Mouse (Mus musculus) liver, embryonic 13.5 days (tissue): Measurements from ENCODE around the gene Cftr. TPM values are rescaled to one million over a fixed set of nuclear protein-coding genes. Genes with fewer than 3 reads are reported as not detected.

Source experiments
- ATAC-seq: fragments of 200-750 bp; cut with Nextera tagmentation; 2 replicates; pipeline ENCODE4 v1.8.0; 2017; ENCODE audit warnings: low read depth, mild to moderate bottlenecking, moderate number of reproducible peaks, moderate library complexity
- DNase-seq: peaks from one replicate; pipeline ENCODE4 v3.0.0; 2022
- H3K27ac ChIP-seq: fragments of 300-500 bp; sonication (generic); 2 replicates; pipeline ENCODE4 v1.5.1; 2015; ENCODE audit warnings: moderate library complexity, mild to moderate bottlenecking, inconsistent platforms
- H3K27me3 ChIP-seq: fragments of 300-500 bp; sonication (generic); 2 replicates; pipeline ENCODE4 v1.6.1; 2015; ENCODE audit warnings: mild to moderate bottlenecking, inconsistent platforms
- H3K36me3 ChIP-seq: fragments of 300-500 bp; sonication (generic); 2 replicates; pipeline ENCODE4 v1.6.1; 2015; ENCODE audit warnings: mild to moderate bottlenecking, inconsistent platforms
- H3K4me1 ChIP-seq: fragments of 300-500 bp; sonication (generic); replicated peaks from 2 replicates; pipeline ENCODE4 v1.6.1; 2015; ENCODE audit warnings: inconsistent platforms
- H3K4me2 ChIP-seq: fragments of 300-500 bp; sonication (generic); 2 replicates; pipeline ENCODE4 v1.6.1; 2015; ENCODE audit warnings: inconsistent platforms, mild to moderate bottlenecking, moderate library complexity
- H3K4me3 ChIP-seq: fragments of 300-500 bp; sonication (generic); replicated peaks from 2 replicates; pipeline ENCODE4 v1.5.1; 2015; ENCODE audit warnings: mild to moderate bottlenecking, inconsistent platforms
- H3K9ac ChIP-seq: fragments of 300-500 bp; sonication (generic); 2 replicates; pipeline ENCODE4 v1.6.1; 2015; ENCODE audit warnings: mild to moderate bottlenecking, inconsistent platforms
- H3K9me3 ChIP-seq: fragments of 300-500 bp; sonication (generic); replicated peaks from 2 replicates; pipeline ENCODE4 v1.6.1; 2016; ENCODE audit warnings: inconsistent platforms
- WGBS: fragments of 180-500 bp; shearing (Covaris S2); methylation state at CpG from one replicate; pipeline ENCODE4 v1.1.7; 2015; ENCODE audit not compliant: insufficient replicate concordance; 5-methylcytosine and 5-hydroxymethylcytosine counted together
- polyA plus RNA-seq: library from polyadenylated mRNA; unstranded; fragments of >200 nt; fragmentation: Nextera tagmentation; extraction: Ambion mirVana; gene quantifications from 2 replicates; pipeline ENCODE4 v1.2.1, GENCODE M21; 2015

Cftr gene
- 0.03 and 0.08 TPM in 2 replicates for polyA plus RNA-seq

- no peak for DNase-seq
- Histone ChIP-seq H3K4me1 (no peaks in the 10 kb centered on the region), H3K9ac (no peak within 1 kb of the TSS)
Measured at GRCm38 (mm10) chr6:18170311-18170922, at the start of gene Cftr. Gene Cftr (plus strand): TSS chr6:18170687.

GRCm38 (mm10) chr6:18127206-18127983 lies 43.1 kb upstream of the Cftr start:
- H3K9me3 ChIP-seq: no peaks in the 10 kb centered on the region
- no peak overlapping the region for H3K9ac ChIP-seq
- H3K4me1 ChIP-seq: no peaks in the 10 kb centered on the region
- no peak overlapping the region for H3K4me2 ChIP-seq
- H3K27me3 ChIP-seq: no peaks in the 10 kb centered on the region
- H3K36me3 ChIP-seq: no peaks in the 10 kb centered on the region
- DNase-seq (no peak), ATAC-seq (no peak)
- H3K4me3 ChIP-seq: no peak overlapping the region
- H3K27ac ChIP-seq: no peak overlapping the region
- WGBS: 53% methylated on average over 2 of the region's 2 CpGs

More at GRCm38 (mm10) chr6:18170311-18170922, at the start of gene Cftr:
- WGBS: 2% methylated on average over 32 of the region's 45 CpGs
- peaks cover 23% of the 10 kb centered on the region for H3K27me3 ChIP-seq
- no peaks in the 10 kb centered on the region for H3K9me3 ChIP-seq
- H3K4me3 ChIP-seq: peak within 1 kb of the TSS; percentile 37
- H3K4me2 ChIP-seq: peak within 1 kb of the TSS; percentile 48
- no peaks in the 10 kb centered on the region for H3K36me3 ChIP-seq
- H3K27ac ChIP-seq: no peak within 1 kb of the TSS
- no peak for ATAC-seq

DNA sequence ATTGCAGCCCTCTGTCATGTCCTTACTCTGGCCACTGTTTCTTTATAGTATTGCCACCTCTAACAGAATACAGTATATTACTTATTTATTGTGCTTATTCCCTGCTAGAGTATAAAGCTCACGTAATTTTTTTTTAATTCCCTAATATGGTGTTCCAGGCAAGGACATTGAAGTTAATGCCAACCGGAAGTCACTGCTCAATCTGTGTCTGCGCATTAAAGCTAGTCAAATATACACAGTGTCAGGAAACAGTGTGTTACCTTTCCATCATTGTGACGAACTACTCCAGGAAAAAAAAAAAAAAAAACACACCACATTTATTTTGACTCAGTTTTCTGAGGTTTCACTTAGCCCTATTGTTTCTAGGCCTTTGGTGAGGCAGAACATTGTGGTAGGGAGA lies 42.4 kb upstream of the Cftr start:
- whole genome bisulfite sequencing: 61% methylated on average over 4 of the region's 4 CpGs
- ATAC-seq: no peak
- H3K4me2 ChIP-seq: no peak overlapping the region
- H3K36me3 ChIP-seq: no peaks in the 10 kb centered on the region
- H3K9me3 ChIP-seq: no peaks in the 10 kb centered on the region
- no peak for DNase-seq
- H3K27ac ChIP-seq: no peak overlapping the region
- H3K4me1 ChIP-seq: no peaks in the 10 kb centered on the region
- H3K4me3 ChIP-seq: no peak overlapping the region
- no peaks in the 10 kb centered on the region for H3K27me3 ChIP-seq
- no peak overlapping the region for H3K9ac ChIP-seq

DNA sequence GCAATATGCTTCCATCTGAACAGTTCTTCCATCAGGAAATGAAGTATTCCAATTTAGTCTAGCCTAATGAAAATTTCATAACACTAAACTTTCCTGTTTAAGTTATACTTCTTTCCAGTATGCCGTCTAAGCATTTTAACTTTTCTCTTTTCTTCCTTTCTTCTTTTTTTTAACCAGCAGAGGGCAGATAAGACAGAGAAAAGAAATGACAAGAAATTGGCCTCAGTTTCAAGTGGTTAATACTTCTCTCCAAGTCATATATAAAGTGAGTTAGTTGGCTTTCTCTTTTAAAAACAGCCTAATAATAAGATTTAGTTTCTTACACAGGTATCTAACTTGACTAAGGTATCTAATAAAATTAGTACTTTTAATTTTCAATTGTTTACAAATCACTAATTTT lies 35.2 kb upstream of the Cftr start:
- ATAC-seq (no peak), DNase-seq (no peak)
- Histone ChIP-seq H3K4me1 (no peaks in the 10 kb centered on the region), H3K27me3 (no peaks in the 10 kb centered on the region), H3K4me2 (no peak overlapping the region), H3K4me3 (no peak overlapping the region), H3K9ac (no peak overlapping the region), H3K36me3 (no peaks in the 10 kb centered on the region), H3K9me3 (no peaks in the 10 kb centered on the region), H3K27ac (no peak overlapping the region)
- WGBS: 36% methylated on average over 1 of the region's 1 CpGs

- H3K4me1 ChIP-seq: no peaks in the 10 kb centered on the region
- no peaks in the 10 kb centered on the region for H3K9me3 ChIP-seq
- WGBS: 66% methylated on average over 4 of the region's 4 CpGs
Measured at GRCm38 (mm10) chr6:18153031-18153430, 17.5 kb upstream of the Cftr start.

GRCm38 (mm10) chr6:18169618-18170017 lies 869 bp upstream of the Cftr start:
- Histone ChIP-seq H3K27me3 (peaks cover 23% of the 10 kb centered on the region), H3K9ac (no peak overlapping the region), H3K27ac (no peak overlapping the region), H3K36me3 (no peaks in the 10 kb centered on the region), H3K4me3 (no peak overlapping the region), H3K9me3 (no peaks in the 10 kb centered on the region), H3K4me1 (no peaks in the 10 kb centered on the region), H3K4me2 (no peak overlapping the region)
- 36% methylated on average over 1 of the region's 1 CpGs for WGBS
- DNase-seq: no peak
- no peak for ATAC-seq

More at GRCm38 (mm10) chr6:18153031-18153430, 17.5 kb upstream of the Cftr start:
- no peak overlapping the region for H3K4me2 ChIP-seq
- no peak overlapping the region for H3K4me3 ChIP-seq
- H3K9ac ChIP-seq: no peak overlapping the region
- no peaks in the 10 kb centered on the region for H3K36me3 ChIP-seq
- ATAC-seq (no peak), DNase-seq (no peak)
- H3K27me3 ChIP-seq: no peaks in the 10 kb centered on the region
- no peak overlapping the region for H3K27ac ChIP-seq

GRCm38 (mm10) chr6:18171614-18172013 lies 1.1 kb downstream of the Cftr start:
- Histone ChIP-seq H3K9ac (no peak overlapping the region), H3K27me3 (peaks cover 23% of the 10 kb centered on the region), H3K9me3 (no peaks in the 10 kb centered on the region), H3K4me2 (no peak overlapping the region), H3K4me3 (no peak overlapping the region), H3K27ac (no peak overlapping the region), H3K36me3 (no peaks in the 10 kb centered on the region), H3K4me1 (no peaks in the 10 kb centered on the region)
- WGBS: 40% methylated on average over 8 of the region's 8 CpGs
- no peak for DNase-seq
- ATAC-seq: no peak

DNA sequence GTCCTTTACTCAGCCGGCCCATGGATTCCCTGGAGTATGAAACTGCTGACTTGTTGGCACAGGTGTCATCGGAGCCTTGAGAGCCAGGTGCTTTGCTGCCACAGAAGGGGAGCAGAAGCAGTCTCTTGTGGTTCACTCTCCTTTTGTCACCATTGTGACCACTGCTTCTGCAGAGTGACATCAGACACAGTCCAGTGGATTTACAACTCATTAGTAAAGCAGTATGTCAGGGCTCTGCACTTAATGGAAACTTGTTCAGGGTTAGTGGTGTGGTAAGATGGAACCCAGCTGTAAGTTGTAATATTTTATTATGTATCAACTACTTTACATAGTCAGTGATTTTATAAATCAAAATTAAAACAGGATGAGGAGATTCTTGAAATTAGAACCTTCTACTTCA lies 7.0 kb downstream of the Cftr start:
- H3K9ac ChIP-seq: no peak overlapping the region
- no peak overlapping the region for H3K27ac ChIP-seq
- no peak overlapping the region for H3K4me3 ChIP-seq
- no peak for ATAC-seq
- H3K36me3 ChIP-seq: no peaks in the 10 kb centered on the region
- no peak for DNase-seq
- no peaks in the 10 kb centered on the region for H3K9me3 ChIP-seq
- no peaks in the 10 kb centered on the region for H3K4me1 ChIP-seq
- 57% methylated on average over 2 of the region's 2 CpGs for WGBS
- no peaks in the 10 kb centered on the region for H3K27me3 ChIP-seq
- H3K4me2 ChIP-seq: no peak overlapping the region

- H3K9me3 ChIP-seq: no peaks in the 10 kb centered on the region
- 70% methylated on average over 3 of the region's 3 CpGs for WGBS
- no peak for DNase-seq
- ATAC-seq: no peak
- no peaks in the 10 kb centered on the region for H3K27me3 ChIP-seq
- H3K4me2 ChIP-seq: no peak overlapping the region
- H3K27ac ChIP-seq: no peak overlapping the region
- H3K9ac ChIP-seq: no peak overlapping the region
- no peaks in the 10 kb centered on the region for H3K36me3 ChIP-seq
- H3K4me1 ChIP-seq: no peaks in the 10 kb centered on the region
- H3K4me3 ChIP-seq: no peak overlapping the region
Measured at GRCm38 (mm10) chr6:18180665-18181064, 10.2 kb downstream of the Cftr start.

GRCm38 (mm10) chr6:18182903-18183302 lies 12.4 kb downstream of the Cftr start:
- Histone ChIP-seq H3K4me1 (no peaks in the 10 kb centered on the region), H3K9ac (no peak overlapping the region), H3K4me2 (no peak overlapping the region), H3K27ac (no peak overlapping the region), H3K9me3 (no peaks in the 10 kb centered on the region), H3K4me3 (no peak overlapping the region), H3K27me3 (no peaks in the 10 kb centered on the region), H3K36me3 (no peaks in the 10 kb centered on the region)
- DNase-seq (no peak), ATAC-seq (no peak)

GRCm38 (mm10) chr6:18220691-18221090 lies 50.2 kb downstream of the Cftr start:
- Histone ChIP-seq H3K4me3 (no peak overlapping the region), H3K36me3 (no peaks in the 10 kb centered on the region), H3K4me2 (no peak overlapping the region), H3K4me1 (no peaks in the 10 kb centered on the region), H3K27me3 (no peaks in the 10 kb centered on the region), H3K27ac (no peak overlapping the region), H3K9ac (no peak overlapping the region), H3K9me3 (no peaks in the 10 kb centered on the region)
- WGBS: 41% methylated on average over 1 of the region's 1 CpGs
- no peak for ATAC-seq
- DNase-seq: no peak

DNA sequence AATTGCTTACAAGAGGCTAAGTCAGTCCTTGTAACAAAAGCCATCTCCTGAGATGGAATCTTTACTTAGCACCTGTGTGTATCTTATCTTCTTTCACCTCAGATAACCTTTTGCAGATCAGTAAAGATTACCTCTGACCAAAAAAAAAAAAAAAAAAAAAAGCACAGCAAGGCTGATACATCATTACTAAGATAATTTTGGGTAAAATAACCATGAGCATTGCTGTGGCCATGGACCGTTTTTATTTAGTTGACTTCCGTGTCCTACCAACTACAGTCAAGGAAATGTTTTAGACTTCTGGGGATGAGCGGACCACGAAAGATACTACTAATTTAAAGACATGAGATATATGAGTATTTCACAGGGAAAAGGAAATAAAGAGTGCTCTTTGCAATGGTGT lies 52.7 kb downstream of the Cftr start:
- Histone ChIP-seq H3K9me3 (no peaks in the 10 kb centered on the region), H3K4me1 (no peaks in the 10 kb centered on the region), H3K27me3 (no peaks in the 10 kb centered on the region), H3K36me3 (no peaks in the 10 kb centered on the region), H3K4me3 (no peak overlapping the region), H3K9ac (no peak overlapping the region), H3K27ac (no peak overlapping the region), H3K4me2 (no peak overlapping the region)
- 71% methylated on average over 4 of the region's 4 CpGs for WGBS
- no peak for DNase-seq
- no peak for ATAC-seq
